Mouse (Mus musculus) embryo, embryonic 11.5 days (tissue): ENCODE data around the gene Agpat3.

Experiments
- DNase-seq: peaks from one replicate; pipeline ENCODE4 v3.0.0-alpha.2; 2012; ENCODE audit warnings: low read depth, low spot score

The Agpat3 gene

GRCm38 (mm10) chr10:78259702-78260101 lies 92.6 kb downstream of the Agpat3 start:
- no peak for DNase-seq

- no peak for DNase-seq
These were observed 93.1 kb downstream of the Agpat3 start for GRCm38 (mm10) chr10:78259230-78259629.

- DNase-seq, result no peak
These were observed 94.1 kb downstream of the Agpat3 start for GRCm38 (mm10) chr10:78258142-78258675.

- no peak for DNase-seq
These were observed 96.6 kb downstream of the Agpat3 start for GRCm38 (mm10) chr10:78255646-78256059.

GRCm38 (mm10) chr10:78247206-78247605 lies 105.1 kb downstream of the Agpat3 start:
- no peak for DNase-seq

- no peak for DNase-seq
These were observed 105.6 kb downstream of the Agpat3 start for GRCm38 (mm10) chr10:78246725-78247124.

GRCm38 (mm10) chr10:78245225-78245547 lies 107.1 kb downstream of the Agpat3 start:
- DNase-seq, result no peak

GRCm38 (mm10) chr10:78244438-78245224 lies 107.7 kb downstream of the Agpat3 start, which contains the start of gene Trappc10:
Gene Trappc10 (minus strand): TSS chr10:78244641.
- DNase-seq, result peak; percentile 72

- no peak for DNase-seq
These were observed 108.2 kb downstream of the Agpat3 start for GRCm38 (mm10) chr10:78244058-78244437.

GRCm38 (mm10) chr10:78238926-78239325 lies 113.4 kb downstream of the Agpat3 start:
- DNase-seq, result no peak

- no peak for DNase-seq
These were observed 114.0 kb downstream of the Agpat3 start for GRCm38 (mm10) chr10:78238297-78238696.

- no peak for DNase-seq
These were observed 114.5 kb downstream of the Agpat3 start for GRCm38 (mm10) chr10:78237809-78238208.

GRCm38 (mm10) chr10:78236885-78237629 lies 115.2 kb downstream of the Agpat3 start:
- DNase-seq, result no peak

GRCm38 (mm10) chr10:78233756-78234155 lies 118.5 kb downstream of the Agpat3 start:
- no peak for DNase-seq

- no peak for DNase-seq
These were observed 119.1 kb downstream of the Agpat3 start for GRCm38 (mm10) chr10:78233161-78233560.

GRCm38 (mm10) chr10:78232301-78232980 lies 119.8 kb downstream of the Agpat3 start:
- DNase-seq, result no peak

- DNase-seq, result no peak
These were observed 123.7 kb downstream of the Agpat3 start for GRCm38 (mm10) chr10:78228560-78228928.

- no peak for DNase-seq
These were observed 124.3 kb downstream of the Agpat3 start for GRCm38 (mm10) chr10:78227875-78228559.

- no peak for DNase-seq
These were observed 128.2 kb downstream of the Agpat3 start for GRCm38 (mm10) chr10:78224136-78224535.

GRCm38 (mm10) chr10:78222908-78223307 lies 129.4 kb downstream of the Agpat3 start:
- no peak for DNase-seq

- no peak for DNase-seq
These were observed 131.0 kb downstream of the Agpat3 start for GRCm38 (mm10) chr10:78221315-78221714.

GRCm38 (mm10) chr10:78219528-78219927 lies 132.8 kb downstream of the Agpat3 start:
- no peak for DNase-seq
